Mouse (Mus musculus) embryonic fibroblast, embryonic 13.5 days (primary cell): ENCODE measurements around the gene Csf1.

ENCODE experiments used
- CTCF ChIP-seq: IDR thresholded peaks from 2 replicates; pipeline ENCODE4 v1.5.1; 2011; ENCODE audit warnings: mild to moderate bottlenecking, control low read depth, low read length, moderate library complexity, borderline replicate concordance; ENCODE audit not compliant: insufficient read depth
- POLR2A ChIP-seq: IDR thresholded peaks from 2 replicates; pipeline ENCODE4 v1.6.1; 2011; ENCODE audit warnings: low read depth, mild to moderate bottlenecking, control low read depth, low read length, moderate library complexity

GRCm38 (mm10) chr3:107728509-107728908 lies 31.8 kb downstream of the Csf1 start:
- TF ChIP-seq CTCF, result no peak
- no peak for TF ChIP-seq POLR2A
